Mouse (Mus musculus): Measurements from ENCODE around the gene Prkg1. TPM values are rescaled to one million over a fixed set of nuclear protein-coding genes. Genes with fewer than 3 reads are reported as not detected.

The Prkg1 gene
- total RNA-seq, 2 experiments from 2014 or later, result 0.75 to 1.1 TPM

DNA sequence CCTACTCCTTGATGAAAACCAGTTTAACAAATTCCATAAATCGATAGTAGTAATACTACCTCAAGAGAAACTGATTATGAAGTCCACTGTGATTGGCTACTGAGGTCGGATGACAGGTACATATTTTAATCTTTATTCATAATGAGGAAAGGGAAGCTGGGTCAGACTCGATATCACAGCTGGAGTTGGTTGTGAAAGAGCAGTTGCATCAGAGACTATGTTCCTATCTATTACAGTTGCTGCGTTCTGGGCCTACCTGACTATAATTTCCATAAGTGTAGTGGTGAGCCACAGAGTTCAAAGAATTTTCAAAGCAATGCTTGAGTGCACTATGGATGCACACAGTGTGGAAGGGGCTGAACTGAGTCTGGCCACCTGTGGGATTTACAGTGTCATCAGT, 114.4 kb downstream of the Prkg1 start:
- peak; percentile 55 for ATAC-seq (replicated peaks; ENCODE audit: poor library complexity)

DNA sequence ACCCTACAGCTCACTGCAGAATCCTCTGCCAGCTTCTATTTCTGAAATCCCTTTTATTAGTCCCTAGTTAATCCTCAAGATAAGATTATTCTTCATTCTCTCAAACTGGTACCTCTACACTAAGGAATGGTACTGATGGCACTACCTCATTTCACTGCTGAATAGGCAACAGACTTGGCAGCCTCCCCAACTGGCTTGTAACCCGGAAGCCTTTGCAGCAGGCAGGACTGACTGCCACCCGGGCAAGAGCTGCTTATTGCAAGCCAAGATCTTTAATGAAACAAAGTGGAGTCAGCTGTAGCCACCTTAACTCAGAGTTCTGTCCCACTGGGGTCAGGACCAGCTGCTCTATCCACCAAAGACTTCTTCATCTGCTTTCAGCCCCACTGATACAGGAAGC, 117.3 kb downstream of the Prkg1 start:
- no peak for ATAC-seq (replicated peaks; ENCODE audit: poor library complexity)

DNA sequence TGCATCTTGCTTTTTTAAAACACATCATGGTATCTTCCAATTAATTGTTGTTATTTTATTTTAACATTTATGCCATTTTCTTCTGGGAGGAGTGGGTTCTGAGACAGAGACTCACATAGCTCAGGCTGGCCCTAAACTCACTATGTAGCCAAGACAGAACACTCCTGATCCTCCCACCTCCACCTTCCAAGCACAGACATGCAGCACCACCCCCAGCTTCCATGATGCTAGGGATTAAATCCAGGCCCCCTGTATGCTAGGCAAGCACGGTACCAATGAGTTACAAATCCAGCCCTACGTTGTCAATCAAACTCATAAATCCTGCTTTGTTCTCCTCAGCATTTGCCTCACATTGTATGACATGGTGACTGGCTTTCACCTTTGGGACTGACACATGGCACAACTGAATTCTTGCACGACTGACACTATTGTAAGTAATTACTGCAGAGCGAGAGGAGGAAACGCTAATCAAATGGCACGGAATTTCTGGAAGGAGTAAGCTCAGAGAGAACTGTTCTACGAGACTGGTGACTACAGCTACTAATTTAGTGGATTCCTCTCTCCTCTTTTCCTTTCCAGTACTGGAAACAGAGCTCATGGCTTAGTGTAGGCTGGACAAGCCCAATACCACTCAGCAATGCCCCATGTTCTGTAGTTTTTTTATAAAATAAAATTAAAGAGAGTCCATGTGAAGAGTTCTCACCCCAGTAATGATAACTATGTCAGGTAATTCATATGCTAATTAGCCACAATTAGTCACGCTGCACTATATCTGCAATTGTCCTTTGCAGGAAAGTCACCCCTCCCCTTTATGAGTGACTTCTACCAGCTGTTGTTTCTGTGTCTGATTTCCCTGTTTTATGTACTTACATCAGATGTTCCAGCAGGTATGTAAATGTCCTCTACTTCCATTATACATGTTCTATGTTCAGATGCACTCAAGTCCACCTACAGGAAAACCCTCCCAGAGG, 133.6 kb downstream of the Prkg1 start:
- no peak for ATAC-seq (replicated peaks; ENCODE audit: poor library complexity)

DNA sequence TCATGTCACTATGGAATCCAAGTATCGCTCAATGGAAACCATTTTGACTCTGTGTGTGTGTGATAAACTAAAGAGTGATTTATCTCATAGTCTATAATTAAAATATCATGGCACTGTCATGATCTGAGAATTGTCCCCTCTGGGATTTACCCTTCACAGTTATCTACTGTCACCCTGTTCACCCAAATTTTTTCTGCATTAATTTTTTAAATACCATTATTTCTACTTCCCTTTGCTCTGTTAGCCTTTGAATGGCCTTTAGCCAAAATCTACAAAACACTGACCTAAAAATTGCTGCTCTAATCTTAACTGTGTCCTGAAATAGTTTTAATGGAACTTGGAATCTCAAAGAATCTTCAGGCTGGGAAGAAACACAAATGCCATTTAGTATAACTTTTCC, 143.1 kb downstream of the Prkg1 start:
- ATAC-seq (replicated peaks; ENCODE audit: poor library complexity), result no peak

DNA sequence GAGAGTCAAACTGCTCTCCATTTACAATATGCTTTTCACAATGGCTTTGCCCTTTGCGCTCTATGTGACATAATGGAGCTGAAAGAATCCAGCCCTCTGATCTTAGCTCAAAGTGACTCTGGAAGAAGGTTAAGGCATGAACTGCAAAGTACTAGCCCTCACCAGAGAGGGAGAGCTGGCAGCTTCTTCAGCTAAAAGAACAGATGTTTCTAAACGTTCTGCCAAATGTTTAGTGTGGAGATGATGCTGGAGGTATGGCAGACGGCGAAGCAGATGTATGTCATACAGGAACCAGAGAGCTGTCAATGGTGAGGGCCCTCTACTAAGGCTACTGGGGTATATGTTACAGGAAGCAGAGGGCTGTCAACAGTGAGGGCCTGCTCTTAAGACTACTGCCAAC, 148.0 kb downstream of the Prkg1 start:
- no peak for ATAC-seq (replicated peaks; ENCODE audit: poor library complexity)

DNA sequence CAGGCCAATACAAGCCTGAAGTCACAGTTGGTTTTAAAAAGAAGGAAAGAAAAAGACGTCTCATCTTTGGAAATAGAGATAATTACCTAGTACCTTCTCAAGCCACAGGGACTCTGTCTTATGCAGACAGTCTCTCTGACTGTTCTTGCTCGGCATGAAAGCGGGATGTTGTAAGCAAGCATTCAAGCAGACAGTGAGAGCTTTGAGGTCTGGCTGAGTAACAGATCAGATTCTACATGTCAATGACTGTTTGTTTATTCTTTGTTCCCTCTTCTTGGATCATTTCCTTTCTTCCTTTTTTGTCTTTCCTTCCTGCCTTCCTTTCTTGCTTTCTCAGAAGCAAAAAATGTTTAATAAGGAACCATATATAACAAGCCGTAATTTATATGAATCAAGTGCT, 148.7 kb downstream of the Prkg1 start:
- ATAC-seq (replicated peaks; ENCODE audit: poor library complexity), result no peak

DNA sequence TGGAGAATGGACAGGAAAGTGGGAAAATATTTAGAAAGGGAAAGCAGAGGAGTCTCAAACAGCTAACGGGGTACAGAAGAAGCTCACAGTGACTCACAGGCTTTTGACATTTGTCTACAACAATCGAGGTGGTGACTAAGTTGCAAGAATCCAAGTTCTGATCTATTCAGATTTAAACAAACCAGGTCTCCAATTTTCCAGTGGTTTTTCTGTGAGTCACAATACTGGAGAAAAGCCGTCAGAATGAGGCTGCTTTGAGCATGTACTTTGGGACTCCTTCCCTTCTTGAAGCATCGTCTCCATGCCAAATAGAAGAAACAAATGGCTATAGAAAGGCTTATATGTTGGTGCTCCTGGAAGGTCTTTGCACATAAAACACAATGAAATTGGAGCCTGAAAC, 151.7 kb downstream of the Prkg1 start:
- no peak for ATAC-seq (replicated peaks; ENCODE audit: poor library complexity)

DNA sequence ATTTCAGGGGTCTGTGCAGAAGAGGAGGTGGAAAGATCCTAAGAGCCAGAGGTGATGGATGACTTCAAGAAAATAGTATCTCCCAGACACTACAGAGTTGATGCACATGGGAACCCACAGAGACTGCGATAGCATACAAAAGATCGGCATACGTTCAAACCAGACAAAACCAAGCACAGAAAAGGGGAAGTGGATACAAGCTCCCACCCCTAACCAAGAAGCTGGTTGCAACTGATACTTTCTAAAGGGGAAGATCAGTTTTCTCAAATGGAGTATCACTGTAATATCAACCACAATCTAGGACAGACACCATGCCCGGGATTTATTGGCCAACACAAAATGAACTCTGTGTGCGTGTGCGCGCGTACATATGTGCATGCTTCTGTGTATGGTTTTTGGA, 162.3 kb downstream of the Prkg1 start:
- ATAC-seq (replicated peaks; ENCODE audit: poor library complexity), result peak; percentile 99

DNA sequence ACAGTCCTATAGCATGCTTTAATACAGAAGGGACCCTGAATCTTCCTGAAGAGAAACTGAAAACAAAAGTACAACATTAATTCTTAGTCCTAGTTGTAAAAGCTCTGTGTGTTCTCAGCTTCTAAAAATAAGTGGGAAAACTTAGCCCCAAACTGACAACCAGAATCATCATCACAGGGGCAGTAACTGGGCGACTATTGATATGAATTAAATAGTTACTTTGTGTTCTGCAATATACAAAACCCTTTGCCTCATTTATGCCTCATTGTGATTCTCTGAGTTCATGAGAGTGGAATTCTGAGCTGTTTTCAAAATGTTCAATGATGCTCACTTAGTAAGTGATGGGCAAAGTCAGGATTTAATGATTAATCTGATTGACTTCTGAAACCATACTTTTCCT, 170.8 kb downstream of the Prkg1 start:
- no peak for ATAC-seq (replicated peaks; ENCODE audit: poor library complexity)

DNA sequence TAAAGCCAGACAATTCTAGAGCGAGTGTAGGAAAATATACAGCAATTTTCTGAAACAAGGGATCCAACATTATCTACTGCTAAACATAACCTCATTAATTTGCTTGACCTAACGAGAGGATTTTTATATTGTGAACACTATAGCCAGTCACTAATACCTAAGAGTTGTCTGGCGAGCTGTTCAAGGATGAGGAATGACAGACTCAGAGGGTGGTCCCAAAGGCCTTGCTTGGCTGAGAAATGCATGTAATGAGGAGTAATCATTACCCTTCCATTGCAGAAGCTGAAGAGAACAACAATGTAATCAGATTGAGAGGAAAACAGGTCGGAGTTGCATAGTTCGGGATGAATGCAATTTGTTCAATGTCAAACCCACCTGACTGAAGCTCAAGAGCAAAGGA, 174.1 kb downstream of the Prkg1 start:
- no peak for ATAC-seq (replicated peaks; ENCODE audit: poor library complexity)

DNA sequence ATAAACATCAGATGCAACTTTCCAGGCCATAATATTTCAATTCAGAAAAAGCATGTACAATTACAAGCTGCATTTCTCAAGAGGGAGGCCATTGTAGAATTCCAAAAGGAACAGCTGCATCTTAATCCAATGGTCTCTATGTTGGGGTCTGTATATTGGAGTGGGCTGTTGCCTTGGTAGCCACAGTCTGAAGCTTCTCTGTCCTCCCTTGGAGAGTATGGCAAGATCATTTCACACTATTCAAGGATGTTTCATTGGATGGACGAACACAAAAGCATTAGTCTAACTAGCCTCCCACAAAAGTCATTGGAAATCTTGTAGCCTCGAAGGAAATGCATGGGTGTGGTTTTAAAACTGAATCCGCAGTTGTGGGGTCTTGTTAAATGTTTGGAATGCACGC, 187.7 kb downstream of the Prkg1 start:
- no peak for ATAC-seq (replicated peaks; ENCODE audit: poor library complexity)

DNA sequence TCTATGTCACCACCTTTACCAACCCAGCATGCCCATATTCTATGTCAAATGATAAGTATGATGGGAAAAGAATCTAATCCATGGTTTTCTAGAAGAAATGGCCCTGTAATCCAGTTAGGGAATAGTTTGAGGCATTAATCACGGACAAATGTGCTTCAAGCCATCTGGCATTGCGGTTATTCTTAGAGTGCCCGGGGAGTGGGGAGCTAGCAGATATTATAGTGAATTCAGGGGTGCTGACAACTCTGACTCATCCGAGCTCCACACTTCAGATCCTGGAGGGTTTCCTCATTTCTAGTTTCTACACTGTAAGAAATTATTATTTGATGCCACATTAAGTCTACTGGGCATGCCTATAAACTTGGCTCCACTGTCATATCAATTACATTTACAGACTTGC, 200.5 kb downstream of the Prkg1 start:
- no peak for ATAC-seq (replicated peaks; ENCODE audit: poor library complexity)

DNA sequence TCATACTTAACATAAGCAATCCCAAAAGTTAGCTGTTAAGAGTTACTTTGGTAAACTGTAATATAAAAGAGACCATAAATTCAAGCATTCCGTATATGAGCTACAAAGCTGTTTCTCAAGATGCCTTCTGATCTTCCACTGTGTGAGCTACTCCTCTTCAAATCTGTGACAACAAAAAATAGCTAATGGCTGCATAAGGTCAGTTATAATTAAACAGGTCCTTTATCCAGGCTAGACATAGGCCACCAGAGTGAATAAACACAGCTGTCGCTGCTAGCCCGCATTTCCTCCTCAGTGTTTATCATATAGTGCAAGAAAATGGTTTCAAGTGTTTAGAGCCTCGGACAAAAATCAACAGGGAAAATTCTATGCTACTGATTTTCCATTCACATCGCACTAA, 218.8 kb downstream of the Prkg1 start:
- no peak for ATAC-seq (replicated peaks; ENCODE audit: poor library complexity)

DNA sequence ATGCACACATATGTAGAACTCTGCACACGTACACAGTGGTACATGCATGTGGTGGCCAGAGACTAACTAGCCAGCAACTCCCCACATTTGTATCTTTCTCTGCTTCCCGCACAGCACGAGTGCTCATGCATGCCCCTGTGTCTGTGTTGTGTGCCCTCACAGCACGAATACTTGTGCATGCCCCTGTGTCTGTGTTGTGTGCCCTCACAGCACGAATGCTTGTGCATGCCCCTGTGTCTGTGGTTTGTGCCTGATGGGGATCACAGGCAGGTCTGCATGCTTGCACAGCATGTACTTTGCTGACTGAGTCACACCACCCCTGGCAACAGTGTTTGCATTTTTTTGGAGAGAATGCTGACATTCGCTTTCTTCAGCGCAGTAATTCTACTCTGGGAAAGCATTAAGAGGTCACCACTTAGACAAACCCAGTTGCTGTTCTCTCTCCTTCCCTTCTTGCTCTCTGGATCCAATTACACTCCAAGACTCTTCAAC, 233.5 kb downstream of the Prkg1 start:
- ATAC-seq (replicated peaks; ENCODE audit: poor library complexity), result no peak

DNA sequence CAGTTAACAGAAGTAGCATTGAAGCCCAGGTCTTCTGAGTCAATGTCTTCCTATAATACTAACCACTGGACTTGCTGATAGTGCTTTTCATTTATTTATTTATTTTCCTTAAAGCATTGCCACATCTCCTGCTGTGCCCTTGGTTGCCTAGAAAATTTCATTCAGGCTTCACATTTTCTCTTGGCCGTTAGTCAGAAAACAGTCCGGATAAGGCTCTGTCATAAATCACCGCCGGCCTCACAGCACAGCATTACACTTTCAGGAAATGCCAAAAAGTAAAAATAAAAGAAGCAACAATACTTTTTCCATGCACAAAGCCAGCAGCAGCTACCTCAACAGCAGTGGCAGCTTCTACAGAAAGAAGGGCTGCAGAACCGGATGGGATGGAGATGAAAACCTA, 234.2 kb downstream of the Prkg1 start:
- no peak for ATAC-seq (replicated peaks; ENCODE audit: poor library complexity)

DNA sequence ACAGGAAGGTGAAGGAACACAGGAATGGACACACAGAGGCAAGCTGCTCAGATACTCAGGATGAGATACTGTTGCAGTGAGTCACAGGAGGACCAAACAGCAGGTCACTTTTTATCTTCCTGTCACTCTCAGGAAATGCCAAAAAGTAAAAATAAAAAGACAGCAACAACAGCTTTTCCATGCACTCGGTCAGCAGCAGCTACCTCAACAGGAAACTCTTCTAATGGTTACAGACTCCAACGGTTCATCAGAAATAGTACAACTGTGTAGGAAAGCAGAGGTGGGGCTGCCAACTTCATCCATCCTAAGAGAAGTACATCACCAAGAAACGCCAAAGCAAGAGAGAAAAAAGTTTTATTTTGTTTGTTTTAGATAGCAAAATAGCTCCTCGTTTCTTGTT, 234.9 kb downstream of the Prkg1 start:
- ATAC-seq (replicated peaks; ENCODE audit: poor library complexity), result no peak

DNA sequence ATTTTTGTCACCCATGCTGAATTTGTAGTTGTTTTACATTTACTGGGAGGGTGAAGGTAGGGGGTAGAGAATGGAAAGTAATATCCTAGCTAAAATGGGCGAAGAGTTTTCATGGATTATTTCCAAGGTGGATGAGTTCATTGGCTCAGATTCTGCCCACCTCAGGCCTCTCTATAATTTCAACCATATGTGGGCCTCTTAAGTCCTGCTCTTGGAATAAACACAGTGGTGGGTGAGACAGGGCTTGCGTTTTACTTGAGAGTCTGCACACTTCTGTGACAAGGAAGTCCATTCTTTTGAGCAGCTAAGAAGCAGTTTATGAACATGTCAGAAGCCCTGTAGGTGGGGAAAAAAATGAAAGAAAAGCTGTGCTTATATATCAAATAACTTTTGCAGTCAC, 250.3 kb downstream of the Prkg1 start:
- no peak for ATAC-seq (replicated peaks; ENCODE audit: poor library complexity)

DNA sequence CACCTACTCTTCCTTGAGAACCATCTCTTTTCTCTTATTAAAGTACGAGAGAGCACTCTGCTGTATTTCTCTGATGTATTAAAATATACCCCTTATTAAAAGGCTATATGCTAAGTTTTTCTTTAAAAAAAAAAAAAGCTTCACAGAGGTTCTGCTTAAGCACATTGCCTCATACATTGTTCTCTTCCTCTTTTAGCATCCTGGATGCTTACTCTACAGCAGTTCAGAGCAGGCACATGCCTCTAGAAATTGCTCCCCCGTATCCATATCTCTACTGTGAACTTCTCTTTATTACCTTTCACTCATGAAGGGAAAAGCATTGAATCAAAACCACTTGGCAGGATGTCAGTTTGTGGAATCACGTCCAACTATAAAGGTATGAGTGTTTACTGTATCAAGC, 257.0 kb downstream of the Prkg1 start:
- peak; percentile 64; the same call in 1 of the 2 replicates for ATAC-seq (replicated peaks; ENCODE audit: poor library complexity)

DNA sequence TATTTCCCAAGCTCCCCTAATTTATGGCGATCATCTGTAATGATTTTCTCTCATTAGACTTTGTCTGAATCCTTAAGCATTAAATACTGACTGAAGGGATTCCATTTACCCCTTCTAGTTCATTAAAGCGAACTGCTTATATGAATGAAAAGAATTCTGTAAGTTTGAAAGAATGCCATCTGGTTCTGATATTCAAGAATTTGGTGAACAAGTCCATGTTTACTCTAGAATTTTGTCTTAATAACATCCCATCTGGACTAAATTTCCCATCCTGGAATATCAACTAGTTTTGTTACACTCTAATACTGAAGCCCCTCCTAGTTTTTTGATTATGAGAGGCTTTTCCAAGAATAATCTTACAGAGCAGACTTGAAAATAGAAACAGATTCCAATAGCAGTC, 258.5 kb downstream of the Prkg1 start:
- ATAC-seq (replicated peaks; ENCODE audit: poor library complexity), result no peak

DNA sequence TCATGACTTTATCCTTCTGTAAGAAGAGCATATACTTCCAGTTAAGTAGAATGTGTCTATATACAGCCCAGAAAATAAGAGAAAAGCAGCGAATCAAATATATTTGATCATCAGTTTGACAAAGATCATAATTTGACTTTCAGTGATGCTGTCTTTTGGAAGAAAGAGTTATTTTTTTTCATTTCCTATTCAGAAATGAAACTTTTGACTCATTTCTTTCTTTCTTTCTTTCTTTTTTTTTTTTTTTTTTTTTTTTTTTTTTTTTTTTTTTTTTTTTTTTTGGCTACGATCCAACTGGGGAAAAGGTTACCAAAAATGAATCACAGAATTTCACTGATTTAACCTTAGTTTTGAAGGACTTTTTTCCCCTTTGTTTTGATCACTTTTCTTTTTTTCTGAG, 259.8 kb downstream of the Prkg1 start:
- no peak for ATAC-seq (replicated peaks; ENCODE audit: poor library complexity)

DNA sequence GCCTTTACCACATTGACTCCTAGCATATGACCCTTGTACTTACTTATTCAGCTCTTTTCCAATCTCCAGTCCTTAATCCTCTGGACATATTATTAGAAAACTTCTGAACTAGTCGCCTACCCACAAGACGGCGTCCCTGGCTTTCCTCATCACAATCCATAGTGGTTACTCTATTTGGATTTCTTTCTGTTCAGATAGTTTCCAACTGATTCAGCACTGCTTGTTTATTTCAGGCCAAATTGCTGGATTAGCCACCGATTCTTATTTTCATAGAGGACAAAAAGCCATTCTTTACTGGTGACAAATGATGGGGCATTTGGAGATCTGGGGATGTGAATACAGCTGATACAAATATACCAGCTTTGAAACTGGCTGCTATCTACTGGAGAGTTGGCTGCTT, 267.4 kb downstream of the Prkg1 start:
- ATAC-seq (replicated peaks; ENCODE audit: poor library complexity), result no peak

DNA sequence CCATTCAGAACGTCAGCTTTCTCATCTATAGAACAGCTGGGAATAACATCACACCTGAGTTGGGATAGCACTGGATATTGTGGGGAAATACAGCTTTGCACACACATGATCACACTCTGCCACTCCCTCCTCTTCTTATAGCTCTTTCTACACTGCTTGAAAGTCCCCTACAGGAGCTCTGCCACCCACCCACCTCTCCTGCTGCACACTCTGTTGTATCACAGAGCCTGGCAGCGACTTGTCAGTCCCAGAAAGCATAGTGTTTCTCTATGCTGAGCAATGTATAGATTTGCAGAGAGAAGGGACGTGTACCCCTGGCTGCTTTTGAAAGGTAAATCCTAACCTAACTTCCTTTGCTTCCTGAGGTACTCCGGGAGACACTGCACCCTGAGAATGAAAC, 275.2 kb downstream of the Prkg1 start:
- no peak for ATAC-seq (replicated peaks; ENCODE audit: poor library complexity)

DNA sequence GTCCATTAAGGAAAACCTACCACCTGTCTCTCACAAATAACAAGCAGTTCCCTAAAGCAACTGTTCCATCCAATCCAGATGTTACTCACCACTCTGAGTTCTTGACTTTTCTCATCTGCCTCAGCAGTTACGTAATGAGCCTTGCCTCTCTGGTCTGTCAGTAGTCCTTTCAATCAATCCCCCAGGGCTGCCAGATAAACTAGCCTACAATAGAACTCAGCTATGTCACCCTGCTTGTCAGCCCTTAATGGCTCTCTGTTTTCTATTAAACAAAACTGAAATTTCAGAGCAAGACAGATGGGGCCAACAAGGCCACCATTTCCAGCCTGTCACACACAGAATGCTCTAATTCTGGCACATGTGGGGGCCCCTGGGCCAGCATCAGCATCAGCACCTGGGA, 293.1 kb downstream of the Prkg1 start:
- no peak for ATAC-seq (replicated peaks; ENCODE audit: poor library complexity)

Data from megakaryocyte progenitor cell, adult 5-6 weeks (primary cell).